Mouse (Mus musculus): Measurements from ENCODE around the gene H1foo.
A peak's percentile ranks its signal among the peaks of the same experiment; 100 is the strongest.

The H1foo gene

GRCm38 (mm10) chr6:115989607-115990006 is 44.9 kb downstream of the H1foo start:
- DNase-seq, result peak; percentile 91

- no peak for DNase-seq
These were observed 45.3 kb downstream of the H1foo start for GRCm38 (mm10) chr6:115990056-115990455.

- DNase-seq, result no peak
These were observed 45.7 kb downstream of the H1foo start for GRCm38 (mm10) chr6:115990479-115990878.

GRCm38 (mm10) chr6:115991108-115991880 is 46.6 kb downstream of the H1foo start:
- peak; percentile 51 for DNase-seq

GRCm38 (mm10) chr6:115991881-115992620 is 47.3 kb downstream of the H1foo start:
- no peak for DNase-seq

- DNase-seq, result peak; percentile 50
These were observed 48.2 kb downstream of the H1foo start for GRCm38 (mm10) chr6:115992981-115993380.

GRCm38 (mm10) chr6:115993463-115994145 is 48.9 kb downstream of the H1foo start:
- DNase-seq, result peak; percentile 71

GRCm38 (mm10) chr6:115994146-115994876 is 49.6 kb downstream of the H1foo start:
- DNase-seq, result peak; percentile 60

- DNase-seq, result peak; percentile 96
These were observed 50.3 kb downstream of the H1foo start, which contains the start of gene Plxnd1 for GRCm38 (mm10) chr6:115994877-115995520. Plxnd1 (minus strand) TSS chr6:115995005.

- peak; percentile 48 for DNase-seq
These were observed 50.8 kb downstream of the H1foo start for GRCm38 (mm10) chr6:115995531-115995941.

- DNase-seq, result peak; percentile 86
These were observed 51.6 kb downstream of the H1foo start for GRCm38 (mm10) chr6:115996171-115996851.

- no peak for DNase-seq
These were observed 53.1 kb downstream of the H1foo start for GRCm38 (mm10) chr6:115997726-115998311.

- DNase-seq, result no peak
These were observed 54.0 kb downstream of the H1foo start for GRCm38 (mm10) chr6:115998758-115999157.

GRCm38 (mm10) chr6:115999227-115999626 is 54.5 kb downstream of the H1foo start:
- no peak for DNase-seq
